In the genomic region with DNA sequence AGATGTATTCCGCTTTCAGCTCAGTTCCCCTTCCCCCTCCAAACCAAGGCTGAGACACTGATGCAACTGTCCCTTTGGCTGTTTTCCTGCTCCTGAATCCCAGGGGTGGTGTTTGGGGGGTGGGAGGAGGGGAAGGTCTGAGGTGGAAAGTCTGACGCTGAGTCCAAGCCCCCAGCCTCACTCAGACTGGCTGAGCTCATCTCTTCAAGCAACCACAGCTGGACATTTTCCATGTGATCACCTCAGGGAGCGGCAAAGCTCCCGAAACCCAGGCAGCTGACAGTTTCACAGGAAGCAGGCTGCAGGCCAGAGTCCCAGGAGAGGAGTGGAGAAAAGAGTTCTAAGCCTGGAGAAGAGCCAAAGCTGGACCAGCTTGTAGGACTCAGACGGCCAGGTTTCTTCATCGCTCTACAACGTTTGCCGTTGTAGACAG, we compare ENCODE assay signal across 10 mouse cellular contexts. TPM values are rescaled to one million over a fixed set of nuclear protein-coding genes. Genes with fewer than 3 reads are reported as not detected.
DNase-seq lines count a peak whose midpoint lies in the region; ATAC-seq lines count a peak whose summit lies in the region.
"Had no signal": no experiment of that assay in that cellular context is flagged by ENCODE, and none has a peak within 500 bp of the region (broad histone marks: within the 10 kb centered on the region; RNA-seq: fewer than 3 reads in every experiment).

No protein-coding gene starts in this region.

- WGBS in embryonic facial prominence, embryonic 10.5 days: 66% methylated on average over 8 of the region's 8 CpGs
- WGBS in intestine, embryonic 14.5 days: 25% methylated on average over 8 of the region's 8 CpGs

- H3K36me3 ChIP-seq in embryonic facial prominence, embryonic 10.5 days (replicated peaks): no peaks in the 10 kb centered on the region
- H3K36me3 ChIP-seq in intestine, embryonic 14.5 days (ENCODE audit: control insufficient read depth, insufficient read depth, low read length): no peaks in the 10 kb centered on the region

- H3K4me3 ChIP-seq in embryonic facial prominence, embryonic 10.5 days: no peak overlapping the region
- H3K4me3 ChIP-seq in intestine, embryonic 14.5 days (ENCODE audit: low read depth, low read length): no peak overlapping the region
- H3K4me3 ChIP-seq: megakaryocyte, embryonic 14.5 days had no signal

- no peak overlapping the region for H3K9ac ChIP-seq in intestine, embryonic 14.5 days (ENCODE audit: low read length)

- 0 out of 2 replicates have a peak overlapping the region, but pooled peaks have one; percentile 0 for H3K27ac ChIP-seq in embryonic facial prominence, embryonic 10.5 days (replicated peaks)
- H3K27ac ChIP-seq in intestine, embryonic 14.5 days (ENCODE audit: low read depth): peak overlapping the region; percentile 87

- H3K4me2 ChIP-seq in intestine, embryonic 14.5 days (ENCODE audit: low read length): peak overlapping the region; percentile 25; the same call in 1 of the 2 replicates

- DNase-seq in heart, adult 11 months: peak; percentile 98
- DNase-seq in heart, postnatal 25 days (ENCODE audit: low spot score): no peak
- DNase-seq in embryonic facial prominence, embryonic 10.5 days (ENCODE audit: low spot score): no peak
- no peak for DNase-seq in intestine, embryonic 14.5 days (ENCODE audit: low spot score)
- peak; percentile 38 for DNase-seq in lung, postnatal 14 days
- no peak for DNase-seq in Muller cell, postnatal 12 days (ENCODE audit: inconsistent ontology term)
- no peak for DNase-seq in spleen, adult 12 weeks (ENCODE audit: low spot score)
- DNase-seq in layer of hippocampus, postnatal 25 days (ENCODE audit: extremely low spot score in 1 of 2, low spot score in 1 of 2): no peak

- no peaks in the 10 kb centered on the region for H3K27me3 ChIP-seq in embryonic facial prominence, embryonic 10.5 days (replicated peaks; ENCODE audit: low read depth, poor library complexity, severe bottlenecking)
- H3K27me3 ChIP-seq in intestine, embryonic 14.5 days (replicated peaks; ENCODE audit: control insufficient read depth, insufficient read depth, low read length): no peaks in the 10 kb centered on the region

- no peaks in the 10 kb centered on the region for H3K9me3 ChIP-seq in embryonic facial prominence, embryonic 10.5 days
- no peaks in the 10 kb centered on the region for H3K9me3 ChIP-seq in intestine, embryonic 14.5 days (ENCODE audit: control insufficient read depth, low read length)
- H3K9me3 ChIP-seq: megakaryocyte, embryonic 14.5 days had no signal

- H3K4me1 ChIP-seq in embryonic facial prominence, embryonic 10.5 days: peaks cover 21% of the 10 kb centered on the region
- peaks cover 34% of the 10 kb centered on the region for H3K4me1 ChIP-seq in intestine, embryonic 14.5 days (replicated peaks; ENCODE audit: control insufficient read depth, insufficient read depth, low read length)

- ATAC-seq in intestine, embryonic 14.5 days (replicated peaks; ENCODE audit: low FRiP score, low TSS enrichment, low read depth): peak; percentile 48; the same call in 1 of the 2 replicates

- intact Hi-C loops in heart, postnatal 25 days (cut with DNase I): no loop called here

RNA-seq across cellular contexts. Expression of gene Itga5, which starts 10.3 kb away (rescaled TPM):
- total RNA-seq in heart, postnatal 25 days (2021): 10 to 100 TPM; 48.1 to 48.2 TPM
- polyA plus RNA-seq in embryonic facial prominence, embryonic 10.5 days (2016; fragmentation: Nextera tagmentation; extraction: Ambion mirVana): 29.5 and 29.7 TPM in 2 replicates
- polyA plus RNA-seq in intestine, embryonic 14.5 days (2014; fragmentation: Nextera tagmentation; extraction: Ambion mirVana): 64.9 and 69.4 TPM in 2 replicates
- total RNA-seq in layer of hippocampus, postnatal 25 days (2021): 1 to 10 TPM; 1.4 to 2.4 TPM

RNA-seq across cellular contexts. Expression of gene Zfp385a, which starts 37.0 kb away (rescaled TPM):
- 10 to 100 TPM; 12.5 to 13.7 TPM for total RNA-seq in heart, postnatal 25 days (2021)
- polyA plus RNA-seq in embryonic facial prominence, embryonic 10.5 days (2016; fragmentation: Nextera tagmentation; extraction: Ambion mirVana): 22.1 and 22.7 TPM in 2 replicates
- 7.2 and 7.5 TPM in 2 replicates for polyA plus RNA-seq in intestine, embryonic 14.5 days (2014; fragmentation: Nextera tagmentation; extraction: Ambion mirVana)
- 10 to 100 TPM; 40.7 to 45.0 TPM for total RNA-seq in layer of hippocampus, postnatal 25 days (2021)

RNA-seq across cellular contexts. Expression of gene Gtsf1, which starts 53.4 kb away (rescaled TPM):
- total RNA-seq in heart, postnatal 25 days (2021): not detected
- not detected in 2 replicates for polyA plus RNA-seq in embryonic facial prominence, embryonic 10.5 days (2016; fragmentation: Nextera tagmentation; extraction: Ambion mirVana)
- polyA plus RNA-seq in intestine, embryonic 14.5 days (2014; fragmentation: Nextera tagmentation; extraction: Ambion mirVana): not detected in 2 replicates
- total RNA-seq in layer of hippocampus, postnatal 25 days (2021): not detected
- polyA plus RNA-seq: hindbrain, embryonic 11.5 days had no signal

Comparison
In these comparisons a context has a peak if more than half of its experiments do, and no peak if none do; other contexts are left out.
1. DNase-seq: peak in heart, adult 11 months (single experiment) and lung, postnatal 14 days (single experiment); none in heart, postnatal 25 days (single experiment), embryonic facial prominence, embryonic 10.5 days (single experiment), intestine, embryonic 14.5 days (single experiment), Muller cell, postnatal 12 days (single experiment), spleen, adult 12 weeks (single experiment) and layer of hippocampus, postnatal 25 days (0 of 2).
2. RNA of gene Itga5, which starts 10.3 kb away (total RNA-seq): 48.1 to 48.2 TPM in heart, postnatal 25 days; 1.4 to 2.4 TPM in layer of hippocampus, postnatal 25 days; every median in the first group is over 10 times any median in the second.